Mouse (Mus musculus) CD4-positive naive resting alpha-beta T cell, adult 76 days (primary cell): ENCODE results near the gene Ccnf. TPM values are rescaled to one million over a fixed set of nuclear protein-coding genes. Genes with fewer than 3 reads are reported as not detected.

Experiments
- total RNA-seq: library from RNA; stranded (reverse); gene quantifications from one replicate; pipeline ENCODE4 v1.2.4, GENCODE M21; 2023

Ccnf gene
- total RNA-seq = 6.7 TPM

GRCm38 (mm10) chr17:24251320-24252069 is at the start of gene Ccnf:
TSS of gene Ccnf (minus strand) at chr17:24251484.

DNA sequence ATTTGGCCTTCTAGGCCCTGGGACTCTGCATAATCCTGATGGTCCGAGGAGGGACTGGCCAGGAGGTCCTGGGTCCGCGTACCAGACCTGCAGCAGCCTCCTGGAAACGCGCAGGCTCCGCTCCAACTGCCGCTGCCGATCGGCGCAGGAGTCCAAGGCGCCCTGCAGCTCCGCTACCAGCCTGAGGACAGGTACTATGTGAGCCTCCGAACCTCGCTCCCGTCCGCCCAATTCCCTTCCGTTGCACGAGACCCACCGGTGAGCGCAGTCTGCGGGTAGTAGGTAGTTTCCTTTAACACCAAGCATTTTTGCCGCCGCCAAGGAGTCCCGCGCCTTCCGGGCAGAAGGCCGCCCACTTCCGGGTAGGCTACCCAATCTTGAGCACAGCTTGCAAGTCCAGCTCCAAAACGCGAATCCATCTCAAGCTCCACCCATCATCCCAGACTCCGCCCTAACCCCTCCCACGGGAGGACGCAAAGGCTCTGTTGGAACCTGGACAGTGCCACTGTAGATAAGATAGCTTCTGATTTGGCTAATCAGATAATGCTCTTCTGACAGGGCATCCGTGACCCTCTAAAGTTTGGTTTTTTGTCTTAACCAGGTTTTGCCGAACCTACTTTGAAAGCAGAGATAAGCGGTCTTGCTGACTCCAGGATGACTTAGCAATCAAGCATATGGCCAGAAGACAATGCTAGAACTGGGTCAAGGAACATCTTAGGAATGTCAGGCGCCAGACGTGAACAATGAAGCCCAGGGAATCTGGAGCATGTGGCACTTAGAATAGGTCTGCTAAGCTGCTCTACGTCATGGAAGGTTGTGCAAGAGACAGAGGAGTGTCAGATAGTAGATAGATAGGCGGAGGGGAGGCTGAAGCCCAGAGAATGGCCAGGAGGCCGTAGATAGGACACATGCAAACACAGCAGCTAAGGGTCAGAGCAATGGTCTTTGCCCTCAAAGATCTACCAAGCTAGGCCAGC is 30.6 kb downstream of the Ccnf start, which contains the start of gene Tedc2:
Gene Tedc2, minus strand, starts transcription at position 417 of the 977 bp plus-strand sequence.

DNA sequence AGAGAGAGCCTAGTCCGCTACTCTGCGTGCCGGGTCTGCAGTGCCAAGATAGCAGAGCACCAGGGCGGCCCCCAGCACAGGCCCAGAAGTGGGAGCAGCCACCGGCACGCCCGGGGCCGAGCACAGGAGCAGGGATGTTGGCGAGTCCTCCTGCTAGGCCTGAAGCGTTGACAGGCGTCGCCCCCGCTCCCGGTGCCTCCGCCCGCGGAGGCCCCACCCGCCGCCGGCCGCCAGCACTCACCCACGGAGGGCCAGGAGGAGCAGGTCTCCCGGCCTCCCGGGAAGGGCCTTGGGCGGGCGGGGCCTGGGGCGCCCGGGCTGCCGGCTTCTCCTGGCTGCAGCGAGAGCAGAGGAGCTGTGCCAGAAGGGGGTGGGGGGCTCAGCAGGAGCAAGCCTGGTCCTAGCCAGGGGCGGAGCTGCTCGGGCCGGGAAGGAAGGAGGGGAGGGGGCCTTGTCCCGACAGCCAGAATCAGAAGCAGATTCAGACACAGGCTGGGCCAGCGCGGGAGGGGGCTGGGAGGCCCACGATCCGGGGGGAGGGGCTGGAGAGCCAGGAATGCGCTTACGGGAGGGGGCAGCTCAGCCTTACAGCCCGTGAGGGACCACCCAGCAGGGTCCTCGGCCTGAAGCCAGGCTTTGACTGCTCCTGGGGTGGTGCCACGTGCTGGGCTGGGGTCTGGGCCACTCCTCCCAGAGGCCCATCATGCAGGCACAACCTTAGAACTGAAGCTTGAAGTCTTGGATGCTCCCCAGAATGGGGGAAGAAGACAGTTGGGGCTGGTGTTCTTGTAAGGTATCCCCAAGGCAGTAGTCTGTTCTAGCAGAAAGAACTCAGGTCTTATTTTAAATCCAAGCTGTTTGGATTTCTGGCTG is 42.0 kb downstream of the Ccnf start, which contains the start of gene Ntn3:
Gene Ntn3, minus strand, starts transcription at position 489 of the 873 bp plus-strand sequence.

GRCm38 (mm10) chr17:24205284-24205888 is 45.9 kb downstream of the Ccnf start, which contains the start of gene Tbc1d24:
TSS of gene Tbc1d24 (minus strand) at chr17:24205562.

Other genes starting within 250 kb of the Ccnf start
- not detected for gene Prss27, start 213.3 kb downstream of the Ccnf start, total RNA-seq
- 25.6 TPM for gene Kctd5, start 178.0 kb downstream of the Ccnf start, total RNA-seq
- 77.6 TPM for gene Pdpk1, start 100.6 kb downstream of the Ccnf start, total RNA-seq
- gene Amdhd2, start 87.7 kb downstream of the Ccnf start, total RNA-seq = 20.2 TPM
- gene Atp6v0c, start 81.8 kb downstream of the Ccnf start, total RNA-seq = 166 TPM
- gene Tbc1d24, start 45.9 kb downstream of the Ccnf start, total RNA-seq = 1.4 TPM
- gene Ntn3, start 42.0 kb downstream of the Ccnf start, total RNA-seq = 0.18 TPM
- gene Tedc2, start 30.6 kb downstream of the Ccnf start, total RNA-seq = 4.7 TPM
- gene Abca17, start 99.6 kb upstream of the Ccnf start, total RNA-seq = 0.23 TPM
- gene Abca3, start 100.5 kb upstream of the Ccnf start, total RNA-seq = 42.6 TPM
- 191 TPM for gene Rnps1, start 163.1 kb upstream of the Ccnf start, total RNA-seq
- gene Eci1, start 175.2 kb upstream of the Ccnf start, total RNA-seq = 13.7 TPM
- 3.6 TPM for gene Dnase1l2, start 191.6 kb upstream of the Ccnf start, total RNA-seq
- 68.1 TPM for gene E4f1, start 218.8 kb upstream of the Ccnf start, total RNA-seq
- 10.9 TPM for gene Pgp, start 218.9 kb upstream of the Ccnf start, total RNA-seq
- gene Bricd5, start 222.4 kb upstream of the Ccnf start, total RNA-seq = 0.59 TPM
- 12.4 TPM for gene Mlst8, start 227.6 kb upstream of the Ccnf start, total RNA-seq
- not detected for gene Caskin1, start 237.1 kb upstream of the Ccnf start, total RNA-seq